Mouse (Mus musculus) liver, embryonic 14.5 days (tissue): ENCODE measurements at regions not wholly inside any gene's neighbourhood (a gene's known extent, or its start where the extent isn't known, plus 50 kb on each side); places are given as distances from the start of the nearest gene placed in this dataset.
"Not testable (repeated sequence)": the region's sequence is repeated elsewhere in the genome, so short reads cannot be mapped to it uniquely, and the experiment has no call there.

Source experiments
- ATAC-seq: fragments of 200-750 bp; cut with Nextera tagmentation; 2 replicates; pipeline ENCODE4 v1.8.0; 2017; ENCODE audit warnings: moderate number of reproducible peaks, mild to moderate bottlenecking, moderate library complexity; ENCODE audit not compliant: insufficient read depth
- DNase-seq, 3 experiments: peaks; one replicate each; pipeline ENCODE4 v3.0.0-alpha.2; 2012 to 2013; ENCODE audit warnings: low read depth in 3 of 3, low spot score in 3 of 3
- H3K27ac ChIP-seq: fragments of 300-500 bp; sonication (generic); 2 replicates; pipeline ENCODE4 v1.5.1; 2014; ENCODE audit warnings: moderate library complexity, mild to moderate bottlenecking, control low read depth, inconsistent platforms
- H3K27me3 ChIP-seq: fragments of 300-500 bp; sonication (generic); 2 replicates; pipeline ENCODE4 v1.6.1; 2014; ENCODE audit warnings: mild to moderate bottlenecking, low read length, moderate library complexity; ENCODE audit not compliant: control insufficient read depth, insufficient read depth
- H3K36me3 ChIP-seq: fragments of 300-500 bp; sonication (generic); replicated peaks from 2 replicates; pipeline ENCODE4 v1.6.1; 2014; ENCODE audit warnings: low read depth; ENCODE audit not compliant: control insufficient read depth, insufficient read depth
- H3K4me1 ChIP-seq, 2 experiments: fragments of 200-500 bp in 1 of 2; fragments of 300-500 bp in 1 of 2; sonication (generic) in 1 of 2; replicated peaks; 2 replicates each; pipeline ENCODE4 v1.6.1; 2012 to 2014; ENCODE audit warnings: antibody characterized with exemption in 1 of 2, inconsistent platforms in 1 of 2, low read length in 1 of 2; ENCODE audit not compliant: control insufficient read depth in 2 of 2, insufficient read depth in 2 of 2
- H3K4me2 ChIP-seq: fragments of 300-500 bp; sonication (generic); 2 replicates; pipeline ENCODE4 v1.6.1; 2014; ENCODE audit warnings: low read depth, mild to moderate bottlenecking, control low read depth, moderate library complexity
- H3K4me3 ChIP-seq, 2 experiments: fragments of 200-500 bp in 1 of 2; fragments of 300-500 bp in 1 of 2; sonication (generic) in 1 of 2; 2 replicates each; pipeline ENCODE4 v1.5.1; 2012 to 2014; ENCODE audit warnings: low read depth in 2 of 2, low read length in 2 of 2, mild to moderate bottlenecking in 2 of 2, control low read depth in 1 of 2, inconsistent platforms in 1 of 2, moderate library complexity in 1 of 2; ENCODE audit not compliant: insufficient read depth in 1 of 2
- H3K9ac ChIP-seq: fragments of 300-500 bp; sonication (generic); replicated peaks from 2 replicates; pipeline ENCODE4 v1.6.1; 2014; ENCODE audit warnings: mild to moderate bottlenecking, control low read depth, moderate library complexity
- H3K9me3 ChIP-seq: fragments of 300-500 bp; sonication (generic); 2 replicates; pipeline ENCODE4 v1.6.1; 2016; ENCODE audit warnings: low read length, mixed read lengths; ENCODE audit not compliant: control insufficient read depth
- CTCF ChIP-seq: IDR thresholded peaks from 2 replicates; pipeline ENCODE4 v1.5.1; 2016; ENCODE audit warnings: antibody characterized with exemption, low read depth, control low read depth
- EP300 ChIP-seq: IDR thresholded peaks from 2 replicates; pipeline ENCODE4 v1.6.1; 2016; ENCODE audit warnings: antibody characterized with exemption, low read depth
- WGBS: fragments of 180-500 bp; shearing (Covaris S2); extraction: QIAGEN DNeasy Blood & Tissue Kit; methylation state at CpG from one replicate; pipeline ENCODE4 v1.1.7; 2014; ENCODE audit not compliant: insufficient replicate concordance; 5-methylcytosine and 5-hydroxymethylcytosine counted together

GRCm38 (mm10) chr1:83811162-83811561 is 403.2 kb upstream of the Sphkap start:
- not testable (repeated sequence) for DNase-seq, H3K36me3 ChIP-seq, H3K9me3 ChIP-seq, ATAC-seq, H3K27me3 ChIP-seq, H3K4me1 ChIP-seq, H3K4me3 ChIP-seq, H3K4me2 ChIP-seq, H3K27ac ChIP-seq, H3K9ac ChIP-seq
- peak; percentile 50 for TF ChIP-seq CTCF
- WGBS, result 27% methylated on average over 5 of the region's 6 CpGs

GRCm38 (mm10) chr1:83808432-83808831 is 400.4 kb upstream of the Sphkap start:
- no peak for TF ChIP-seq EP300
- no peak for TF ChIP-seq CTCF
- WGBS, result 68% methylated on average over 6 of the region's 6 CpGs
- H3K4me2 ChIP-seq, result no peak overlapping the region

GRCm38 (mm10) chr1:83803345-83804041 is 395.5 kb upstream of the Sphkap start:
- no peak overlapping the region for H3K4me2 ChIP-seq
- no peak for DNase-seq
- no peak overlapping the region for H3K4me3 ChIP-seq
- H3K27ac ChIP-seq, result no peak overlapping the region
- TF ChIP-seq EP300 (no peak), CTCF (no peak)
- H3K4me1 ChIP-seq, result no peaks in the 10 kb centered on the region
- H3K9ac ChIP-seq, result no peak overlapping the region
- ATAC-seq, result no peak
- no peaks in the 10 kb centered on the region for H3K36me3 ChIP-seq
- WGBS, result 55% methylated on average over 2 of the region's 2 CpGs
- H3K9me3 ChIP-seq, result no peaks in the 10 kb centered on the region
- H3K27me3 ChIP-seq, result no peaks in the 10 kb centered on the region

More at GRCm38 (mm10) chr1:83808432-83808831, 400.4 kb upstream of the Sphkap start:
- DNase-seq, result no peak
- Histone ChIP-seq H3K9me3 (no peaks in the 10 kb centered on the region), H3K4me3 (no peak overlapping the region), H3K27ac (no peak overlapping the region), H3K36me3 (no peaks in the 10 kb centered on the region), H3K4me1 (no peaks in the 10 kb centered on the region), H3K9ac (no peak overlapping the region), H3K27me3 (no peaks in the 10 kb centered on the region)
- no peak for ATAC-seq

- H3K9ac ChIP-seq, result no peak overlapping the region
- no peak for DNase-seq
- no peak overlapping the region for H3K4me3 ChIP-seq
- no peaks in the 10 kb centered on the region for H3K36me3 ChIP-seq
- ATAC-seq, result no peak
- no peak for TF ChIP-seq EP300
- TF ChIP-seq CTCF, result no peak
- no peaks in the 10 kb centered on the region for H3K4me1 ChIP-seq
- no peak overlapping the region for H3K27ac ChIP-seq
- no peaks in the 10 kb centered on the region for H3K9me3 ChIP-seq
- H3K27me3 ChIP-seq, result no peaks in the 10 kb centered on the region
- H3K4me2 ChIP-seq, result no peak overlapping the region
These were observed 393.8 kb upstream of the Sphkap start for GRCm38 (mm10) chr1:83801759-83802158.

- Histone ChIP-seq H3K9me3 (no peaks in the 10 kb centered on the region), H3K4me1 (no peaks in the 10 kb centered on the region), H3K4me3 (no peak overlapping the region), H3K27ac (no peak overlapping the region), H3K27me3 (no peaks in the 10 kb centered on the region), H3K36me3 (no peaks in the 10 kb centered on the region), H3K4me2 (no peak overlapping the region), H3K9ac (no peak overlapping the region)
- ATAC-seq, result no peak
- DNase-seq, result no peak
- TF ChIP-seq EP300, result no peak
- TF ChIP-seq CTCF, result no peak
- WGBS, result 58% methylated on average over 7 of the region's 7 CpGs
These were observed 389.2 kb upstream of the Sphkap start for GRCm38 (mm10) chr1:83796961-83797891.
